Mouse (Mus musculus): Measurements from ENCODE around the gene Psmd7. TPM values are rescaled to one million over a fixed set of nuclear protein-coding genes. Genes with fewer than 3 reads are reported as not detected.

Gene Psmd7
- polyA plus RNA-seq, 1 experiment from 2014 or later, result 99.8 TPM

DNA sequence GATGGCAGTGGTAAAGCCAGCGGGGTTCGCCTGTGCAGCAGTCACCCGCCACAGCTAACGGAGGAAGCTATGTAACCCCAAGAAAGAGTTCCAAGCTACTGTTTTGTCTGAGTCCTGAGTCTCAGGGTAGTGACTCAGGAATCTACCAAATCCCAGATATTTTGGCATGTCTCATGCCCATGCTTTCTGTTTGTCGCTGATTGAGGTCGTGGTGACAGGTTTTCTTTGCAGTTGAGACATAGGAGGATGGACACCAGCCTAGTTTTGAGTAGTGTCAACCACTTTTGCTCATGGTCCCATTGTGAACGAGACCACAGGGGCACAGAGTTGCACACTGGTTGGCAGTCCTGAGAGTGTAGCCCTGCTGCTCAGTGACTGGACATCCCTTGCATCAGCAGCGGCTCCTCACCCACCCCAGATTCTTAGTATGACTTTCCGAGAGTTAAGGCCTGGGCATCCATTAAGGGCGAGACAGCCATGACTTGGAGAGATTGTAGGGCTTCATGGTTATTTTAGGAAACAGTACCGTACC is 42.6 kb downstream of the Psmd7 start:
- ATAC-seq (ENCODE audit: low read depth), result no peak
- peaks cover 6% of the 10 kb centered on the region for H3K36me3 ChIP-seq (ENCODE audit: control insufficient read depth, insufficient read depth)
- no peaks in the 10 kb centered on the region for H3K9me3 ChIP-seq (replicated peaks; ENCODE audit: control insufficient read depth, low read length)
- H3K27ac ChIP-seq (ENCODE audit: low read length), result no peak overlapping the region
- H3K4me1 ChIP-seq (ENCODE audit: control insufficient read depth, low read depth, low read length), result no peaks in the 10 kb centered on the region
- no peak overlapping the region for H3K4me2 ChIP-seq (ENCODE audit: low read depth, low read length)
- no peak overlapping the region for H3K4me3 ChIP-seq (ENCODE audit: low read depth, low read length)
- H3K9ac ChIP-seq (ENCODE audit: low read depth, low read length), result no peak overlapping the region
- WGBS (ENCODE audit: insufficient replicate concordance), result 82% methylated on average over 11 of the region's 11 CpGs
- H3K27me3 ChIP-seq (ENCODE audit: control insufficient read depth, insufficient read depth, low read depth, low read length), result no peaks in the 10 kb centered on the region

DNA sequence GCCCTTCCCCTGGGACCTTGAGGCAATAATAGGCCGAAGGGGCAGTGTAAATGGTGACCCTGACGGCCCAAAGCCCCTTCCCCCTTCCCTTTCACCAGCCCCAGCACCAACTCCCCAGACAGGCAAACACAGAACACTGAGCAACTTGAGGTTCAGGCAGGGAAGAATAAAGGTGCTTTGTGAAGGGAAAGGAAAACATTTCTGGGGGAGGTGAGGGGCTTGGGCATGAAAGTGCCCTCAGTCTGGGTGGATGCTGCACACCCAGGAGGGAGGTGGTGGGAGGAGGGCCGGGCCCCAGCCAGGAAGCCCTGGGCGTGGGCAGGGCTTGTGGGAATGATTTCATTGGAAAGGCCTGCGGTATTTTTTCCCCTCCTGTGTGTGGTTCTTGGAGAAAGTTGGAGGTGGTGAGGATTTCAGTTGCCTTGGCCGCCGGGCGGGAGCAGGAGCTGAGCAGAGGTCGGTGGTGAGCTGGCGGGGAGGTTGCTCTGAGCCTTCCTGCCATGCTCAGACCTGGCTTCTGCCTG is 43.6 kb downstream of the Psmd7 start:
- 56% methylated on average over 10 of the region's 10 CpGs for WGBS (ENCODE audit: insufficient replicate concordance)
- Histone ChIP-seq H3K9me3 (replicated peaks; ENCODE audit: control insufficient read depth, low read length) (no peaks in the 10 kb centered on the region), H3K4me3 (ENCODE audit: low read depth, low read length) (no peak overlapping the region), H3K9ac (ENCODE audit: low read depth, low read length) (no peak overlapping the region), H3K4me2 (ENCODE audit: low read depth, low read length) (no peak overlapping the region), H3K36me3 (ENCODE audit: control insufficient read depth, insufficient read depth) (peaks cover under 1% of the 10 kb centered on the region), H3K27me3 (ENCODE audit: control insufficient read depth, insufficient read depth, low read depth, low read length) (no peaks in the 10 kb centered on the region), H3K4me1 (ENCODE audit: control insufficient read depth, low read depth, low read length) (no peaks in the 10 kb centered on the region), H3K27ac (ENCODE audit: low read length) (no peak overlapping the region)
- ATAC-seq (ENCODE audit: low read depth), result no peak

DNA sequence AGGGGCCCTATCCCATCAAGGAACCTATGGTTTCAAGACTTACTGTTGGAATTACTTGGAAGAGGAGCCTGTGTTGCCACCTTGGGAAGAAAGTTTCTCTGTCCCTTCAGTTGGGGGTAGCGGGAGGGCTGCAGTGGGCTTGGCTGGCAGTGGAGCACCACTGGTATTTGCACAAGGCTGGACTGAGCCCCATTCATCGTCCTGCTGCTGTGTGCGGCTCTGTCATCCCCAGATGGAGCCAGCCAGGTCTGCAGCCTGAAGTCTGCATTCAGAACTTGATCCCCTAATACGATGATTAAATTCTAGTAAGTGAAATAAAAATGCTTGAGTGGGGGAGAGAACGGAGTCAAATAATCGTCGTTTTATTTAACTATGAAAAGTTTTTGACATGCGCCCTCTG is 44.1 kb downstream of the Psmd7 start:
- Histone ChIP-seq H3K4me1 (ENCODE audit: control insufficient read depth, low read depth, low read length) (no peaks in the 10 kb centered on the region), H3K9me3 (replicated peaks; ENCODE audit: control insufficient read depth, low read length) (no peaks in the 10 kb centered on the region), H3K27ac (ENCODE audit: low read length) (no peak overlapping the region), H3K36me3 (ENCODE audit: control insufficient read depth, insufficient read depth) (no peaks in the 10 kb centered on the region; the same call in 1 of the 2 replicates), H3K4me3 (ENCODE audit: low read depth, low read length) (no peak overlapping the region), H3K4me2 (ENCODE audit: low read depth, low read length) (no peak overlapping the region), H3K9ac (ENCODE audit: low read depth, low read length) (no peak overlapping the region), H3K27me3 (ENCODE audit: control insufficient read depth, insufficient read depth, low read depth, low read length) (no peaks in the 10 kb centered on the region)
- WGBS (ENCODE audit: insufficient replicate concordance), result 81% methylated on average over 8 of the region's 8 CpGs
- ATAC-seq (ENCODE audit: low read depth), result no peak

DNA sequence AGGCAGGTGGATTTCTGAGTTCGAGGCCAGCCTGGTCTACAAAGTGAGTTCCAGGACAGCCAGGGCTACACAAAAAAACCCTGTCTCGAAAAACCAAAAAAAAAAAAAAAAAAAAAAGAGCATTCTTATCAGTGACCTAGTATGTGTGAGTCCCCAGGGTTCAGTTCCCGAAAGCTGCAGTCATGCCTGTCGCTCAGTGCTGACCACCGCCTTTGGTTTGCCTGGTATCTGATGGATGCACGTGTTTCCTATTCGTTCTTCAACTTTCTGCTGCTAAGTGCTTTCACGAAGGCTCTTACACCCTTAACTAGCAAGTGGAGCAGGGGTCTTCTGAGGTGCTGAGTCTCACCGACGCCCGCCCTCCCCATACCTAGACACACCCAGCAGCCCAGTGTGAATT is 44.5 kb downstream of the Psmd7 start:
- 33% methylated on average over 11 of the region's 11 CpGs for WGBS (ENCODE audit: insufficient replicate concordance)
- no peaks in the 10 kb centered on the region; the same call in 1 of the 2 replicates for H3K36me3 ChIP-seq (ENCODE audit: control insufficient read depth, insufficient read depth)
- H3K4me3 ChIP-seq (ENCODE audit: low read depth, low read length), result no peak overlapping the region
- H3K9me3 ChIP-seq (replicated peaks; ENCODE audit: control insufficient read depth, low read length), result no peaks in the 10 kb centered on the region
- H3K27me3 ChIP-seq (ENCODE audit: control insufficient read depth, insufficient read depth, low read depth, low read length), result no peaks in the 10 kb centered on the region
- H3K4me2 ChIP-seq (ENCODE audit: low read depth, low read length), result no peak overlapping the region
- no peaks in the 10 kb centered on the region for H3K4me1 ChIP-seq (ENCODE audit: control insufficient read depth, low read depth, low read length)
- no peak overlapping the region for H3K9ac ChIP-seq (ENCODE audit: low read depth, low read length)
- H3K27ac ChIP-seq (ENCODE audit: low read length), result no peak overlapping the region
- ATAC-seq (ENCODE audit: low read depth), result no peak

DNA sequence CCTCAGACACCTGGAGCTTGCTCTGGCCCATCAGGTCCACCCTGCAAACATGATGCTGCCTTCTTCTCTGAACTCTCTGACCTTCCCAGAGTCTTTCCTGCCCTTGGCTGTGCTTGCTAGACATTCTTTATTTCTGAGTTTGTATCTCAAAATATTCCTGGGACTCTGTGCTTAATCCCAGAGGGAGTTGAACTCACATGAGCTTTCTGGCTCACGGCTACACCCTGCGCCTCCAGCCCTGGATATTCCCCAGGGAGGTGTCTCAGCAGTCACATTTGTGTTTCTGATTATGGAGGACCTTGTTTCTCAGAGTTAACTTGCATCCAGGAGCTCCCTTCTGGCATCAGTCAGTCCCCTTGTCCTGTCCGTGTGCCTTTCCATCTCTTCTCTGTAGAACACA is 46.1 kb downstream of the Psmd7 start:
- no peak overlapping the region for H3K27ac ChIP-seq (ENCODE audit: low read length)
- WGBS (ENCODE audit: insufficient replicate concordance), result 75% methylated on average over 3 of the region's 3 CpGs
- no peak overlapping the region for H3K4me2 ChIP-seq (ENCODE audit: low read depth, low read length)
- no peak overlapping the region for H3K9ac ChIP-seq (ENCODE audit: low read depth, low read length)
- H3K9me3 ChIP-seq (replicated peaks; ENCODE audit: control insufficient read depth, low read length), result no peaks in the 10 kb centered on the region
- no peak overlapping the region for H3K4me3 ChIP-seq (ENCODE audit: low read depth, low read length)
- no peaks in the 10 kb centered on the region for H3K27me3 ChIP-seq (ENCODE audit: control insufficient read depth, insufficient read depth, low read depth, low read length)
- ATAC-seq (ENCODE audit: low read depth), result no peak
- H3K4me1 ChIP-seq (ENCODE audit: control insufficient read depth, low read depth, low read length), result no peaks in the 10 kb centered on the region
- H3K36me3 ChIP-seq (ENCODE audit: control insufficient read depth, insufficient read depth), result no peaks in the 10 kb centered on the region; the same call in 1 of the 2 replicates

DNA sequence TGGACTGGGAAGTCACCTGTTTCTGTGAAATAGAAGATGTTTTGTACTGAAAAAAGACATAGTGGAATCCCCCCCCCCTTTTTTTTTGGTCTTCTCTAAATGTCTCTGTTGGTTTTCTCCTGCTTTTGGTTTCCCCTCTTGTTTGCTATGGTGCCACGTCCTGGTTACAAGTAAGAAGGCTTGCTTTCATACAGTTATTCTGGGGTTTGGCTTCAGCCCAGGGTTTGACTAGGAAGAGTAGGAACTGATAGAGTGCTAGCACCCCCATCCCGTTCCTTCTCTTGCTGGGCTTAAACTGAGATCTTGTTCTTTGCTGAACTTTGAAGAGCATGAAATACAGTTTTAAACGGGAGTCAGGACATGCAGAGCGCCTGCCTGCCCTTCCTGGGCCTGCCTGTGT is 46.9 kb downstream of the Psmd7 start:
- no peak overlapping the region for H3K4me2 ChIP-seq (ENCODE audit: low read depth, low read length)
- no peak for ATAC-seq (ENCODE audit: low read depth)
- no peaks in the 10 kb centered on the region; the same call in 1 of the 2 replicates for H3K36me3 ChIP-seq (ENCODE audit: control insufficient read depth, insufficient read depth)
- H3K27me3 ChIP-seq (ENCODE audit: control insufficient read depth, insufficient read depth, low read depth, low read length), result no peaks in the 10 kb centered on the region
- no peak overlapping the region for H3K9ac ChIP-seq (ENCODE audit: low read depth, low read length)
- WGBS (ENCODE audit: insufficient replicate concordance), result 70% methylated on average over 4 of the region's 4 CpGs
- no peak overlapping the region for H3K4me3 ChIP-seq (ENCODE audit: low read depth, low read length)
- H3K4me1 ChIP-seq (ENCODE audit: control insufficient read depth, low read depth, low read length), result no peaks in the 10 kb centered on the region
- no peaks in the 10 kb centered on the region for H3K9me3 ChIP-seq (replicated peaks; ENCODE audit: control insufficient read depth, low read length)
- H3K27ac ChIP-seq (ENCODE audit: low read length), result no peak overlapping the region

DNA sequence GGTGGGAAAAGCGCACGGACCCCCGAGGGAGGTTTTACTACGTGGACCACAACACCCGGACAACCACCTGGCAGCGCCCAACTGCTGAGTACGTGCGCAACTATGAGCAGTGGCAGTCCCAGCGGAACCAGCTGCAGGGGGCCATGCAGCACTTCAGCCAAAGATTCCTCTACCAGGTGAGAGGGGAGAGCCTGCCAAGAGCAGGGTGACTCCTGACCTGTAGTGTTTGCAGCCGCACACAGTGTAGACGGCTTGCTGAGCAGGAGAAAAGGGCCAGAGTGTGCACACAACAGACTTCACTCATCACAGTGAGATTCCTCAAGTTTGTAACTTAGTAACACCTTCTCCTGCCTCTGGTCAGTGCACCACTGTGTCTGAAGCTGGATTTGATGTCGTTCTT is 47.6 kb downstream of the Psmd7 start:
- H3K9ac ChIP-seq (ENCODE audit: low read depth, low read length), result no peak overlapping the region
- no peaks in the 10 kb centered on the region for H3K27me3 ChIP-seq (ENCODE audit: control insufficient read depth, insufficient read depth, low read depth, low read length)
- no peaks in the 10 kb centered on the region for H3K9me3 ChIP-seq (replicated peaks; ENCODE audit: control insufficient read depth, low read length)
- H3K4me1 ChIP-seq (ENCODE audit: control insufficient read depth, low read depth, low read length), result no peaks in the 10 kb centered on the region
- no peak overlapping the region for H3K4me3 ChIP-seq (ENCODE audit: low read depth, low read length)
- no peaks in the 10 kb centered on the region; the same call in 1 of the 2 replicates for H3K36me3 ChIP-seq (ENCODE audit: control insufficient read depth, insufficient read depth)
- 84% methylated on average over 12 of the region's 12 CpGs for WGBS (ENCODE audit: insufficient replicate concordance)
- no peak overlapping the region for H3K27ac ChIP-seq (ENCODE audit: low read length)
- H3K4me2 ChIP-seq (ENCODE audit: low read depth, low read length), result no peak overlapping the region
- ATAC-seq (ENCODE audit: low read depth), result no peak

DNA sequence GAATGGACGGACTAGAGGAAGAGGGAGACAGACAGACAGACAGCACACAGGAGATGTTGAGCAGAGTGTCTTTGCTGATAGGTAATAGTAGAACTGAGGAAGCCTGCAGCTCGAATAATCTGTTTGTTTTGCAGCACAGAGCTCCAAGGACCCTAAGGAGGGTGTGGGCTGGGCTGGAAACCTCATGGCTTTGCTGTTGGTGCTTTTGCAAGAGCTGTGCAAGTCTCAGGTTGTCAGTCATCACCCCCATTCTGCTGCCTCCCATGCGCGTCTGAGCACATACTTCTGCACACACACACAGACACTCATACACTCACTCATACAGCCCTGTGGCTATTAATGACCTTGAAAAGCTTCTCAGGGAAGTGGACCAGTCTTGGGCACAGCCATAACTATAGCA is 50.8 kb downstream of the Psmd7 start:
- 61% methylated on average over 4 of the region's 4 CpGs for WGBS (ENCODE audit: insufficient replicate concordance)

More for the DNA sequence above, 50.8 kb downstream of the Psmd7 start:
- Histone ChIP-seq H3K4me2 (ENCODE audit: low read depth, low read length) (no peak overlapping the region), H3K4me3 (ENCODE audit: low read depth, low read length) (no peak overlapping the region), H3K27me3 (ENCODE audit: control insufficient read depth, insufficient read depth, low read depth, low read length) (no peaks in the 10 kb centered on the region), H3K4me1 (ENCODE audit: control insufficient read depth, low read depth, low read length) (no peaks in the 10 kb centered on the region; the same call in 1 of the 2 replicates), H3K9ac (ENCODE audit: low read depth, low read length) (no peak overlapping the region), H3K36me3 (ENCODE audit: control insufficient read depth, insufficient read depth) (no peaks in the 10 kb centered on the region; the same call in 1 of the 2 replicates), H3K27ac (ENCODE audit: low read length) (no peak overlapping the region), H3K9me3 (replicated peaks; ENCODE audit: control insufficient read depth, low read length) (no peaks in the 10 kb centered on the region)
- ATAC-seq (ENCODE audit: low read depth), result no peak

Data from liver, embryonic 16.5 days (tissue).